In genomic region chr1:151851051-151851848, GRCm38 (mm10) we compare ENCODE assay signal across 11 mouse cellular contexts.
DNase-seq lines count a peak whose midpoint lies in the region; ATAC-seq and TF ChIP-seq lines count a peak whose summit lies in the region.
"Had no signal": no experiment of that assay in that cellular context is flagged by ENCODE, and none has a peak within 500 bp of the region (broad histone marks: within the 10 kb centered on the region; RNA-seq: fewer than 3 reads in every experiment).

No protein-coding gene starts in this region.

- POLR2A ChIA-PET in Patski (lab: Charles Lee): no interaction called here

- TF ChIP-seq CTCF in Patski (IDR thresholded peaks at IDR 0.05): peak; percentile 26

- in situ Hi-C loops in Patski (cut with MboI; ENCODE audit: low pct_unique_long_range_greater_than_20kb): no loop called here

- no peaks in the 10 kb centered on the region for H3K27me3 ChIP-seq in Patski

- CTCF ChIA-PET in Patski (lab: Charles Lee): no interaction called here

- peak; percentile 73 for DNase-seq in heart, adult 11 months
- no peak for DNase-seq in heart, postnatal 36 days
- peak; percentile 15 to 33 for DNase-seq in left cerebral cortex, postnatal 14 days (ENCODE audit: low spot score in 2 of 2)
- no peak for DNase-seq in left cerebral cortex, postnatal 36 days (ENCODE audit: low spot score in 2 of 2)
- DNase-seq in A20 (ENCODE audit: low read depth, low spot score) (peak; percentile 8), Patski (ENCODE audit: low read depth, low spot score) (no peak)
- no peak for DNase-seq in cerebellum, adult 9-11 months
- no peak for DNase-seq in urinary bladder, postnatal 36 days (ENCODE audit: low spot score in 2 of 2)
- DNase-seq: kidney, postnatal 14 days; thymus, postnatal 36 days had no signal

- no peak for ATAC-seq in Patski
- ATAC-seq: activated CD4-positive, CD25-positive, alpha-beta regulatory T cell, adult 4 months had no signal

- intact Hi-C loops in heart, postnatal 36 days (cut with DNase I): no loop called here
- intact Hi-C loops in left cerebral cortex, postnatal 14 days (cut with DNase I): no loop called here
- intact Hi-C loops in left cerebral cortex, postnatal 36 days (cut with DNase I): no loop called here

Comparison
In these comparisons a context has a peak if more than half of its experiments do, and no peak if none do; other contexts are left out.
1. DNase-seq: peak in heart, adult 11 months (single experiment), left cerebral cortex, postnatal 14 days (2 of 2) and A20 (single experiment); none in heart, postnatal 36 days (0 of 2), left cerebral cortex, postnatal 36 days (0 of 2), Patski (single experiment), cerebellum, adult 9-11 months (single experiment) and urinary bladder, postnatal 36 days (0 of 2).